Mouse (Mus musculus): ENCODE data around the gene Icmt.
A peak's percentile ranks its signal among the peaks of the same experiment; 100 is the strongest.

The Icmt gene

GRCm38 (mm10) chr4:152300375-152300774 is 3.3 kb downstream of the Icmt start:
- DNase-seq (ENCODE audit: extremely low spot score, low read depth, low spot score) = no peak

GRCm38 (mm10) chr4:152302012-152302411 is 5.0 kb downstream of the Icmt start:
- DNase-seq (ENCODE audit: extremely low spot score, low read depth, low spot score) = no peak

- no peak for DNase-seq (ENCODE audit: extremely low spot score, low read depth, low spot score)
Measured at GRCm38 (mm10) chr4:152303172-152303571, 6.1 kb downstream of the Icmt start.

GRCm38 (mm10) chr4:152304685-152305084 is 7.7 kb downstream of the Icmt start:
- no peak for DNase-seq (ENCODE audit: extremely low spot score, low read depth, low spot score)

GRCm38 (mm10) chr4:152305991-152306390 is 9.0 kb downstream of the Icmt start:
- no peak for DNase-seq (ENCODE audit: extremely low spot score, low read depth, low spot score)

- DNase-seq (ENCODE audit: extremely low spot score, low read depth, low spot score) = no peak
Measured at GRCm38 (mm10) chr4:152307542-152307941, 10.5 kb downstream of the Icmt start.

GRCm38 (mm10) chr4:152312186-152312585 is 15.2 kb downstream of the Icmt start:
- DNase-seq (ENCODE audit: extremely low spot score, low read depth, low spot score) = no peak

- DNase-seq (ENCODE audit: extremely low spot score, low read depth, low spot score) = no peak
Measured at GRCm38 (mm10) chr4:152313211-152313632, 16.2 kb downstream of the Icmt start.

- DNase-seq (ENCODE audit: extremely low spot score, low read depth, low spot score) = no peak
Measured at GRCm38 (mm10) chr4:152313934-152314333, 16.9 kb downstream of the Icmt start.

- DNase-seq (ENCODE audit: extremely low spot score, low read depth, low spot score) = no peak
Measured at GRCm38 (mm10) chr4:152315498-152316213, 18.6 kb downstream of the Icmt start.

- no peak for DNase-seq (ENCODE audit: extremely low spot score, low read depth, low spot score)
Measured at GRCm38 (mm10) chr4:152317631-152318033, 20.6 kb downstream of the Icmt start.

GRCm38 (mm10) chr4:152318517-152319234 is 21.6 kb downstream of the Icmt start, which contains the start of gene Rnf207:
TSS of gene Rnf207 (minus strand) at chr4:152318993.
- DNase-seq (ENCODE audit: extremely low spot score, low read depth, low spot score) = no peak

GRCm38 (mm10) chr4:152321464-152321863 is 24.4 kb downstream of the Icmt start:
- DNase-seq (ENCODE audit: extremely low spot score, low read depth, low spot score) = no peak

GRCm38 (mm10) chr4:152324641-152325562 is 27.9 kb downstream of the Icmt start:
- DNase-seq (ENCODE audit: extremely low spot score, low read depth, low spot score) = no peak

- peak; percentile 97 for DNase-seq (ENCODE audit: extremely low spot score, low read depth, low spot score)
Measured at GRCm38 (mm10) chr4:152325574-152326411, 28.8 kb downstream of the Icmt start, which contains the start of gene Rpl22. TSS of gene Rpl22 (plus strand) at chr4:152325742.

GRCm38 (mm10) chr4:152326543-152326942 is 29.5 kb downstream of the Icmt start:
- no peak for DNase-seq (ENCODE audit: extremely low spot score, low read depth, low spot score)

- DNase-seq (ENCODE audit: extremely low spot score, low read depth, low spot score) = no peak
Measured at GRCm38 (mm10) chr4:152328691-152329090, 31.7 kb downstream of the Icmt start.

GRCm38 (mm10) chr4:152332952-152333351 is 35.9 kb downstream of the Icmt start:
- DNase-seq (ENCODE audit: extremely low spot score, low read depth, low spot score) = no peak

GRCm38 (mm10) chr4:152333587-152333986 is 36.6 kb downstream of the Icmt start:
- DNase-seq (ENCODE audit: extremely low spot score, low read depth, low spot score) = no peak

GRCm38 (mm10) chr4:152337772-152338171 is 40.7 kb downstream of the Icmt start:
- no peak for DNase-seq (ENCODE audit: extremely low spot score, low read depth, low spot score)
